In genomic region chr5:115278785-115279184, GRCm38 (mm10) we compare ENCODE assay signal across 2 mouse cellular contexts.
TF ChIP-seq lines count a peak whose summit lies in the region.

No protein-coding gene starts in this region.

TF ChIP-seq in MEL, 35 proteins besides CTCF, POLR2A, EP300 and RAD21:
- peak; percentile 37; the same call in 1 of the 2 replicates for TF ChIP-seq GATA1 (IDR thresholded peaks at IDR 0.05; ENCODE audit: low read depth, low read length)
- TF ChIP-seq NELFE (IDR thresholded peaks at IDR 0.05; ENCODE audit: low read depth, low read length), result no peak
- TF ChIP-seq USF2 (IDR thresholded peaks at IDR 0.05; ENCODE audit: borderline replicate concordance in 1 of 2, insufficient read depth in 1 of 2, low read depth in 1 of 2, low read length in 2 of 2), result no peak
- TF ChIP-seq CHD2 (IDR thresholded peaks at IDR 0.05; ENCODE audit: low read length), result no peak
- no peak for TF ChIP-seq POLR2AphosphoS2 (IDR thresholded peaks at IDR 0.05; ENCODE audit: low read length)
- TF ChIP-seq TBP (IDR thresholded peaks at IDR 0.05; ENCODE audit: low read depth, low read length), result no peak
- TF ChIP-seq GABPA (IDR thresholded peaks at IDR 0.05; ENCODE audit: low read depth, low read length), result no peak
- TF ChIP-seq USF1 (IDR thresholded peaks at IDR 0.05; ENCODE audit: low read depth, low read length), result no peak
- no peak for TF ChIP-seq MXI1 (IDR thresholded peaks at IDR 0.05; ENCODE audit: low read depth, low read length)
- TF ChIP-seq TCF12 (IDR thresholded peaks at IDR 0.05; ENCODE audit: low read depth, low read length), result peak; percentile 53
- no peak for TF ChIP-seq NRF1 (IDR thresholded peaks at IDR 0.05; ENCODE audit: insufficient read depth, low read depth, low read length, poor library complexity, severe bottlenecking)
- peak; percentile 55; the same call in 1 of the 2 replicates for TF ChIP-seq ETS1 (IDR thresholded peaks at IDR 0.05; ENCODE audit: low read depth, low read length)
- TF ChIP-seq ZKSCAN1 (IDR thresholded peaks at IDR 0.05; ENCODE audit: low read depth, low read length), result no peak
- peak; percentile 72 for TF ChIP-seq BHLHE40 (IDR thresholded peaks at IDR 0.05; ENCODE audit: borderline replicate concordance, low read depth, low read length)
- no peak for TF ChIP-seq MYC (IDR thresholded peaks at IDR 0.05; ENCODE audit: low read depth, low read length)
- TF ChIP-seq ELF1 (IDR thresholded peaks at IDR 0.05; ENCODE audit: low read depth, low read length), result no peak
- no peak for TF ChIP-seq MAX (IDR thresholded peaks at IDR 0.05; ENCODE audit: low read length)
- TF ChIP-seq CHD1 (IDR thresholded peaks at IDR 0.05; ENCODE audit: low read depth, low read length), result no peak
- no peak for TF ChIP-seq TAL1 (IDR thresholded peaks at IDR 0.05; ENCODE audit: low read length)
- 0 out of 2 replicates have a peak, but pooled peaks have one; percentile 17 for TF ChIP-seq RCOR1 (IDR thresholded peaks at IDR 0.05; ENCODE audit: low read depth, low read length)

TF ChIP-seq in myocyte, 11 proteins besides CTCF, POLR2A, EP300 and RAD21:
- TF ChIP-seq MYOG (IDR thresholded peaks at IDR 0.05; ENCODE audit: control insufficient read depth in 1 of 3, insufficient read depth in 1 of 3, insufficient read length in 2 of 3, low read depth in 2 of 3) (no peak), CEBPB (IDR thresholded peaks at IDR 0.05; ENCODE audit: insufficient read depth, poor library complexity, severe bottlenecking) (no peak), MAX (IDR thresholded peaks at IDR 0.05; ENCODE audit: low read depth) (no peak), POLR2AphosphoS2 (IDR thresholded peaks at IDR 0.05; ENCODE audit: insufficient read length, low read depth) (no peak), REST (IDR thresholded peaks at IDR 0.05; ENCODE audit: insufficient read depth, insufficient read length) (no peak), SRF (IDR thresholded peaks at IDR 0.05; ENCODE audit: control insufficient read depth, insufficient read length, low read depth) (no peak), TCF12 (IDR thresholded peaks at IDR 0.05; ENCODE audit: insufficient read depth, poor library complexity, severe bottlenecking) (no peak), TCF3 (IDR thresholded peaks at IDR 0.05; ENCODE audit: insufficient read length, low read depth) (no peak), E2F4 (IDR thresholded peaks at IDR 0.05; ENCODE audit: insufficient read depth) (no peak), MYOD1 (IDR thresholded peaks at IDR 0.05; ENCODE audit: control insufficient read depth in 1 of 3, insufficient read length in 2 of 3, low read depth in 2 of 3) (no peak), USF1 (IDR thresholded peaks at IDR 0.05; ENCODE audit: low read depth) (no peak)
